Mouse (Mus musculus) cerebellum, adult 9-11 months (tissue): Measurements from ENCODE around the gene Rab27a.
"Not testable (repeated sequence)": the region's sequence is repeated elsewhere in the genome, so short reads cannot be mapped to it uniquely, and the experiment has no call there.

Experiments used
- DNase-seq: peaks from one replicate; pipeline ENCODE4 v3.0.0; 2022

Gene Rab27a

DNA sequence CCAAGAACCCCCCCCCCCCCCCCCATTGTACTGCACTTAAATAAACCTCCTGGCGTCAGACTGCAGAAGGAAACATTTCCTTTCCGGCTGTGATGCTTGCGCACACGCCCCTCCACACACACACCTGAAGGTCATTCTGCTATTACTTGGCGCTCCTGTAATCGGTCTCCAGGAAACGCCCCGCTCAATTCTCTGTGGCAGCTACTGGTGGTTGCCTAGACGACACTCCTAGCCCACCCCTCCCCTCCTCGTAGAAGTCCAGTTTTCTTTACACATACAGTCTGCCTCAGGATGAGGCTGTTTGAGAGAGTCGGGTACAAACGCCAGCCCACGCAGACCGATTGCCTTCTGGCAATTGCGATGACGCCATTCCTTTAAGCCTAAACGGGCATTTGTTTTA lies 49.9 kb downstream of the Rab27a start:
- no peak for DNase-seq

DNA sequence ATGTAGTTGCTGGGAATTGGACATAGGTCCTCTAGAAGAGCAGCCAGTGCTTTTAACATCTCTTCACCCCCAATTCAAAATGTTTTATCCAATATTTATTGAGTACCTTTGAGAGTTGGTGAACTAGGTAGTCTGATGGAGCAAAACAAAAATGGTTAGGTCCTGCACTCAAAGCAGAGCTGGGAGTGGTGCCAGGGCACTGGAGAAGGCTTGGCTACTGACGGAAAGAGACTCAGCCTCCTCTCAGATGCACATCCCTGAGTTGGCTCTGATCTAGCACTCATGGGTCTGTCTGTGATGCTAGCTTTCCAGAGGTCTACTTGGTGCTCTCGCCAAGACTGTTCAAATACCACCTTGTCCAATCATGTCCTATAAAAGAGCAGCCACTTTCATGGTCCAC lies 53.2 kb downstream of the Rab27a start:
- no peak for DNase-seq

DNA sequence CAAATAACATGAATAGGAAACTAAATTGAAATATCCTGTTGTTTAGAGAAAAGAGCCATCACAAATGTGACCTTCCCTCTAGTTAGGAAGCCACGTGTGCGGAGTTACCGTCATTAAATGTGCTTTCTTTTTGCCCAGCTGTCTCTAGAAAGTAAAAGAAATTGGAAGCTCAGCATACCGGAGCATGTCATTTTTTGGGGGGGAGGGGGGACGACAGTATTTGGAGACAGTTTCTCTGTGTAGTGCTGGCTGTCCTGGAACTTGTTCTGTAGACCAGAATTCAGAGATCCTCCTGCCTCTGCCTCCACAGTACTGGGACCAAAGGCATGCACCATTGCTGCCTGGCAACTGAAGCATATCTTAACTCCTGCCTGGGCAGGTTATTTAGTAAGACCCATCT lies 56.9 kb downstream of the Rab27a start, which contains the start of gene Khdc3:
Gene Khdc3, plus strand, starts transcription at position 301 of the 400 bp plus-strand sequence.
- no peak for DNase-seq

DNA sequence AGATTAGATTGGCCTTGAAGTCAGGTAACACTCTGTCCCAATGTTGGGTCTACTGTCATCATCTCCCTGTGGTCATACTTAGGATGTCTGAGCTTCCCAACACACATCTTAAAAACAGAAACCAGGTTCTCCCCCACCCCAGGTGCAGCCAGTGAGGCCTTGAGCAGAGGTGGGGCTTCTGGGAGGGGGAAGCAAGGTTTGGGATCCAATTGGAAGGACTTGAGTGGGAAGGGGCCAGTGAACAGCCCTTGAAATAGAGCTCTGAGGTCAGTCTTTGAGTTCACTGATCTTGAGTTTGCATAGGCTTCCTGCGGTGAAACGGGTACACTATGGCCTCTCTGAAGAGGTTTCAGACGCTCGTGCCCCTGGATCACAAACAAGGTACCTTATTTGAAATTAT lies 57.5 kb downstream of the Rab27a start, which contains the start of gene Gm20509:
Gene Gm20509, plus strand, starts transcription at position 290 of the 400 bp plus-strand sequence.
- DNase-seq: no peak

GRCm38 (mm10) chr9:73103159-73103879 lies 58.7 kb downstream of the Rab27a start:
- peak; percentile 60 for DNase-seq

GRCm38 (mm10) chr9:73103880-73104198 lies 59.2 kb downstream of the Rab27a start:
- no peak for DNase-seq

DNA sequence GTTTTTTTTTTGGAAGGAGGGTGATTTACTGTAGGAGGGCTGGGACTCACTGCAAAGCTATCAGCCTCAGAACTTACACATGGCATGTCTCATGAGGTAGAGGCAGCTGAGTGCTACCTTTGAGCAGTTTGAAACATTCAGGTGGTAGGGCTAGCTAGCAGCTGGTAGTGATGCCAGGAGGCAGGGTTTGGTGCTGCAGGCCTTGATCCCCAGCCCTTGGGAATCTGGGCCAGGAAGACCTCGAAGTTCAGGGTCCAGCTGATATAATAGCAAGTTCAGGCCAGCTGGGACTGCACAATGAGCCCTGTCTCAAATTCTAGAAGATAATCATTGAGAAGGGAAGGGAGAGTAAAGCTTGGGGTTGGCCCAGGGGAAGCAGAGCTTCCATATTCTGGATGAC lies 60.5 kb downstream of the Rab27a start:
- no peak for DNase-seq

DNA sequence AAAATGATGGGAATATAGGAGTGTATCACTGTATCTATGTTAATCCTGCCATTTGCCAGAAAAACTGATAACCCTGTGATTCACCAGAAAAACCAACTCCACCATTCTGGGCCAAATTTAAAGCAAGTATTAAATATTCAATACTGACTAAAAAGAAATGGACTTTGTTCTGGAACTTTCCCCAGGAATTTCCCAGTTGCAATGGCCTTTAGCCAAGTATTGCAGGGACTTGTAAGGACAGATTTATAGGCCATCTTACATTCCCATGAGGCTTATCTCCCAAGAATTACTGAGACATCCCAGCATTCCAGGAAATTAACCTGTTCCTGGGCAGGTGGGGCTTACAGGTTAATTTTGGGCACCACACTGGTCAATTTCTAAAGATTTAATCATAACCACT lies 61.1 kb downstream of the Rab27a start:
- DNase-seq: no peak

- peak; percentile 91 for DNase-seq
Measured at GRCm38 (mm10) chr9:73112919-73113906, 68.6 kb downstream of the Rab27a start, which contains the start of gene Rsl24d1. TSS of gene Rsl24d1 (plus strand) at chr9:73113426.

DNA sequence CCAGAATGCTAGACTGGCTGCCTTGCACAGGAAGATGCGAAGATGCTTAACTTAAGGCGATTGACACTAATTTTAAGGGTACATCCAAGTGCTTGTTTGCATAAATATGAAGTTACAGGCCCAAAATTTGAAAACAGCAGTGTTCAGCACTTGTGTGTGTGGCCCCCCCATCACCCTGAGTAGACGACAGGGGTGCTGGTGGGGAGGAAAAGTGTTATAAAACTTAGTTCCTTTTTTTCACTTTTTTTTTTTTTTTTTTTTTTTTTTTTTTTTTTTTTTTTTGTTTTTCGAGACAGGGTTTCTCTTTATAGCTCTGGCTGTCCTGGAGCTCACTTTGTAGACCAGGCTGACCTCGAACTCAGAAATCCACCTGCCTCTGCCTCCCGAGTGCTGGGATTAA lies 72.0 kb downstream of the Rab27a start:
- not testable (repeated sequence) for DNase-seq

DNA sequence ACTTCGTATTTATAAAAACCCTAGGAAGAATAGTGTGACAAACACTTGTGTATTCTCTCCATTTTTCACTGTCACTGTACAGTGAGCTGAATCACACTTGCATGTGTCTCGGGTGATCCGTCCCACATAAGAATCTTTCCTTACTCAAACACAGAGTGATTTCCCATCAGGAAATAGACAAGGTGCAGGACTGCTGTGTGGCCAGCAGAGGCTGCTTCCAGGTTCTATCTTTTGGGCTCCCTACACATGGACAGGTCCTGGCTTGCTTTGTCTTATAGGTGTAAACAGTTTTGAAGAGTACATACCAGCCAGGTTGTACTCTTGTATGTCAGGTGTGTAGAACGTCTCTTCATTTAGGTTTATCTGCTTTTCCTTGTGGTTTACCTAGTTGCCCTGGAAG lies 73.4 kb downstream of the Rab27a start:
- DNase-seq: no peak

- DNase-seq: no peak
Measured at GRCm38 (mm10) chr9:73121735-73122134, 77.1 kb downstream of the Rab27a start.

DNA sequence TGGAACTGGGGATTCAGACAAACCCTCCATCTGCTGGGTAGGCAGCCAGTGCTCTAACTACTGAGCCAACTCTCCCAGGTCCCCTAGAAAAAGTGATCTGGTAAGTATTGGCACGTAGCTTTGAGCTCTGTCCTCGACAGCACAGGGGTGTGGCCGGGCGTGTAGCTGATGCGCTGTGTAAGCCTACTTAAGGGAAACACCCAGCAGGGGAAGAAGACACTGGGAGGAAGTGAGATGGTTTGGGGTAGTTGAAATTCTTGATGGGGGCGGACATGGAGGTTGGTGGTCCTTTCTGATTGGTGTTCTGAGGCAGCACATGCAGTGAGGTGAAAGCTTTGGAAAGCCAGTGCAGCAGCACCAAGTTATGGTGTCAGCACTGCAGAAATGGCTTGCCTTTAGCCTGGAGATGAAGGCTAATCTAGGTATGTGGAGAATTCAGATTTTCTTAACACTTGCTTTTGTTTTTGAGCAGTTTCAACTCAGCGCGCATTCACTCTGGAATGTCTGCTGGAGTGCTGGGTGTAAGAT lies 80.5 kb downstream of the Rab27a start:
- no peak for DNase-seq

- no peak for DNase-seq
Measured at GRCm38 (mm10) chr9:73127457-73127856, 82.8 kb downstream of the Rab27a start.

DNA sequence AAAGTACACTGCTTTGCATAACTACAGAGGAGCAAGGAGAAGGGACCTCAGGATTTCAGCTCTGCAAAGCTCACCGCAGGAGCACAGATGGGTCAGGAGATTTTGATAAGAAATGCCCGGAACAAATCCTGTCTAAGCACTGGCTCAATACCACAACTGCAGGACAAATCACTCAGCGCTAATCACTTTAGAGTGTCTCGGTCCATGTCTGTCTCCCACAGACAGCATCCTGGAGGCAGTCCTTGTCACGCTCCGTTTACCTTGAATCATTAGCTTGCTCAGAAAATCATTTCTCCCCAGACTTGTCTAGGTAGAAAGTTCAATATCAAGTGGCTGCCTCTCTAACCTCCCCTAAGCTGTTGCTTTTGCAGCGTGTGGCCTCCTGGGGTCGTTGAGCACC lies 85.2 kb downstream of the Rab27a start:
- DNase-seq: no peak

GRCm38 (mm10) chr9:73130529-73130928 lies 85.9 kb downstream of the Rab27a start:
- DNase-seq: no peak

GRCm38 (mm10) chr9:73137341-73137886 lies 92.8 kb downstream of the Rab27a start:
- DNase-seq: no peak
